Mouse (Mus musculus) midbrain, embryonic 15.5 days (tissue): ENCODE results near the gene Ankdd1b. TPM values are rescaled to one million over a fixed set of nuclear protein-coding genes. Genes with fewer than 3 reads are reported as not detected.
A peak's percentile ranks its signal among the peaks of the same experiment; 100 is the strongest.

ENCODE experiments used
- ATAC-seq: fragments of 200-750 bp; cut with Nextera tagmentation; replicated peaks from 2 replicates; pipeline ENCODE4 v1.8.0; 2017; ENCODE audit warnings: moderate TSS enrichment
- H3K27ac ChIP-seq: fragments of 300-500 bp; sonication (generic); 2 replicates; pipeline ENCODE4 v1.5.1; 2015; ENCODE audit warnings: mild to moderate bottlenecking, inconsistent platforms
- H3K27me3 ChIP-seq: fragments of 300-500 bp; sonication (generic); replicated peaks from 2 replicates; pipeline ENCODE4 v1.6.1; 2015; ENCODE audit warnings: inconsistent platforms
- H3K36me3 ChIP-seq: fragments of 300-500 bp; sonication (generic); replicated peaks from 2 replicates; pipeline ENCODE4 v1.6.1; 2015; ENCODE audit warnings: inconsistent platforms
- H3K4me1 ChIP-seq: fragments of 300-500 bp; sonication (generic); 2 replicates; pipeline ENCODE4 v1.6.1; 2015; ENCODE audit warnings: inconsistent platforms
- H3K4me2 ChIP-seq: fragments of 300-500 bp; sonication (generic); 2 replicates; pipeline ENCODE4 v1.6.1; 2015; ENCODE audit warnings: inconsistent platforms, mild to moderate bottlenecking, moderate library complexity
- H3K4me3 ChIP-seq: fragments of 300-500 bp; sonication (generic); 2 replicates; pipeline ENCODE4 v1.5.1; 2015; ENCODE audit warnings: mild to moderate bottlenecking, inconsistent platforms
- H3K9ac ChIP-seq: fragments of 300-500 bp; sonication (generic); 2 replicates; pipeline ENCODE4 v1.6.1; 2015; ENCODE audit warnings: mild to moderate bottlenecking, inconsistent platforms
- H3K9me3 ChIP-seq: fragments of 300-500 bp; sonication (generic); 2 replicates; pipeline ENCODE4 v1.6.1; 2016; ENCODE audit warnings: inconsistent platforms
- WGBS: fragments of 180-500 bp; shearing (Covaris S2); methylation state at CpG from one replicate; pipeline ENCODE4 v1.1.7; 2015; ENCODE audit warnings: mixed read lengths; 5-methylcytosine and 5-hydroxymethylcytosine counted together
- polyA plus RNA-seq: library from polyadenylated mRNA; unstranded; fragments of >200 nt; fragmentation: Nextera tagmentation; extraction: Ambion mirVana; gene quantifications from 2 replicates; pipeline ENCODE4 v1.2.1, GENCODE M21; 2015

Ankdd1b gene
- polyA plus RNA-seq, 1 experiment from 2014 or later, result not detected

DNA sequence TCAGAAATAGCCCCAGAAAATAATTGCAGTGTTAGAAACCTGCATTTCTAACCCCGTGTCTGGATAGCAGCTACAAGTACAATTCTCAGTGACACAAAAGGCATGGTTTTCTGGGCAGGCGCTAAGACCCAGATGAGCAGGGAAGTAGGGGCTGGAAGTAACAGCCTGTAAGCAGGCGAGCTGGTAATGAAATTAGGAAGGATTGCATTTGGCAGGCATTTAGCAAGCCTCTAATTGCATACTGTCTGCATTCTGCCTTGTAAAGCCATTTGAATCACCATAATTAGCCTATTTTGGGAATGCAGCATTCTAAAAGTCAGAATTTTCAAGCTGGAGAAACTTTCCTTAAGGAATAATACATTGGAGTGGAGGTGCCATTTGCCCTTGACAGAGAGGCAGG, 45.0 kb downstream of the Ankdd1b start:
- Histone ChIP-seq H3K27ac (no peak overlapping the region), H3K9me3 (no peaks in the 10 kb centered on the region), H3K27me3 (no peaks in the 10 kb centered on the region), H3K36me3 (no peaks in the 10 kb centered on the region), H3K9ac (no peak overlapping the region), H3K4me2 (no peak overlapping the region), H3K4me3 (no peak overlapping the region), H3K4me1 (no peaks in the 10 kb centered on the region)
- no peak for ATAC-seq
- 49% methylated on average over 3 of the region's 3 CpGs for WGBS

DNA sequence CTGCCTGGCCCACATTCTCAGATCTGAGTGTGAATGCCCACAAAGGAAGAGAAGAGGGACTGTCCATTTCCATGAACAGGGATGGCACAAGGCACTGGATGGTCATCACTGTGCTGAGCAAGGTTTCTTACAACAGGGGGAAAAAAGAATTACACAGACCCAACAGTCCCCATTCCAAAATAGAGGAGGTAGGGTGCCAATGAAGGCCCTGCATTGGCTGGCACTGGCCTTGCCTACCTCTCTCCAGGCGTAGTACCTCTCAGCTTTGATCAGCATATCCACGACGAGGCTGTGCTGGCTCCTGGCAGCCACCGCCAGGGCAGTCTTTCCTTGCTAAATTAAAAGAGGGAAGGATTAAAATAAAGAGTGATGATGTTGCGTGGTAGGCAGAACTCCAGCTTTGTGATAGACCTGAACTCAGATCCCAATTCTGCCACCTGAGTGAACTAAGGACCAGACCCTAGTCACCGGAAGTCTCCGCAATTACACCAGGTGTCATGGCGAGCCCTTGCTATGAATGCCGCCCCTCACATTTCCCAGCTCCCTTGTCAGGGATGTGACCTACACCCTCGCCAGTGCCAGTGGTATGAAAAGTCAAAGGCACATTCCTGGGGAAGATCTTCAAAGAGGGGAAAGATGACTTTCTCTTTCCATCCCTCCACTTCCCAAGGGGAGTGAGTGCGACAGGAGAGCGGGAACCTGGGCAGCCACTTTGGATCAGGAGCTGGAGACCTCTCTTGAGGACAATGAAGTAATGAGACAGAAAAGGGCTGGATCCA, 46.3 kb downstream of the Ankdd1b start:
- H3K27me3 ChIP-seq, result no peaks in the 10 kb centered on the region
- 90% methylated on average over 12 of the region's 12 CpGs for WGBS
- no peak for ATAC-seq
- no peak overlapping the region for H3K4me2 ChIP-seq
- no peaks in the 10 kb centered on the region for H3K4me1 ChIP-seq
- no peak overlapping the region for H3K9ac ChIP-seq
- no peaks in the 10 kb centered on the region for H3K36me3 ChIP-seq
- H3K9me3 ChIP-seq, result no peaks in the 10 kb centered on the region
- H3K27ac ChIP-seq, result no peak overlapping the region
- H3K4me3 ChIP-seq, result no peak overlapping the region

DNA sequence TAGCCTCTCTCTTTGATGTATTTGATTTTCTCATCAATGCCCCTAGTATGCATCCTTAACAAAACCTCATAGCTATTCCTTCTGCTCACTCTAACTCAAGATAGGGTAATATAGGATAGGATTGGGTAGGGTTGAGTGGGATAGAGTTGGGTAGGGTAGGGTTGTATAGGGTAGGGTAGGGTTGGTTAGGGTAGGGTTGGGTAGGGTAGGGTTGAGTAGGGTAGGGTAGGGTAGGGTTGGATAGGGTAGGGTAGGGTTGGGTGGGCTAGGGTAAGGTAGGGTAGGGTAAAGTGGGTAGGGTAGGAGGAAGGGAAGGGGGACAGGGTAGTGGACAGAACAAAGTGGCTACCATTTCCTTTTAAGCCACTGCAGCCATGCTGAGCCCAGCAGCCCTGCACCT, 49.8 kb downstream of the Ankdd1b start:
- H3K36me3 ChIP-seq, result peaks cover 4% of the 10 kb centered on the region; the same call in 1 of the 2 replicates
- H3K4me2 ChIP-seq, result no peak overlapping the region
- no peak overlapping the region for H3K27ac ChIP-seq
- H3K4me3 ChIP-seq, result no peak overlapping the region
- no peaks in the 10 kb centered on the region for H3K4me1 ChIP-seq
- no peak overlapping the region for H3K9ac ChIP-seq
- no peaks in the 10 kb centered on the region for H3K27me3 ChIP-seq
- 0 out of 2 replicates have a peak, but pooled peaks have one; percentile 37 for ATAC-seq
- H3K9me3 ChIP-seq, result no peaks in the 10 kb centered on the region

DNA sequence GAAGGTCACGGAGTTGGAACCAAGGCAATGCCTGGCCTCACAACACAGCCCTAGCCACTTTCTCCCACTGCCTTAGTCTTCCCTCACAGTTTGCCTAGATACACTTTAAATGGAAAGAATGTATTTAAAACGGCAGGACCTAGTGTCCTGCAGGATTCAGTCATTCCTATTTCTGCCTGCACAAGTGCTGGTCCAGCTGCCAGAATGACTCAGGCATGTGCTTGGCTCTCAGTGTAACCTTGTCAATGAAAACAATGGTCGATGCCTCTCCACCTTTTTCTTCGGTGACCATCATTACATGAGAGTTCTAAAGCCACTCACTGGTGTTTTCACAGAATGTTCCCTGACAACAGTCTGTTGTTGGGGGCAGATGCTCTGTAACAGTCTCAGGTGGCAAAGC, 52.5 kb downstream of the Ankdd1b start:
- Histone ChIP-seq H3K36me3 (peaks cover 18% of the 10 kb centered on the region; the same call in 1 of the 2 replicates), H3K9me3 (no peaks in the 10 kb centered on the region), H3K4me2 (no peak overlapping the region), H3K4me1 (no peaks in the 10 kb centered on the region), H3K9ac (no peak overlapping the region), H3K27ac (no peak overlapping the region), H3K4me3 (no peak overlapping the region), H3K27me3 (no peaks in the 10 kb centered on the region)
- WGBS, result 86% methylated on average over 4 of the region's 4 CpGs
- ATAC-seq, result no peak

DNA sequence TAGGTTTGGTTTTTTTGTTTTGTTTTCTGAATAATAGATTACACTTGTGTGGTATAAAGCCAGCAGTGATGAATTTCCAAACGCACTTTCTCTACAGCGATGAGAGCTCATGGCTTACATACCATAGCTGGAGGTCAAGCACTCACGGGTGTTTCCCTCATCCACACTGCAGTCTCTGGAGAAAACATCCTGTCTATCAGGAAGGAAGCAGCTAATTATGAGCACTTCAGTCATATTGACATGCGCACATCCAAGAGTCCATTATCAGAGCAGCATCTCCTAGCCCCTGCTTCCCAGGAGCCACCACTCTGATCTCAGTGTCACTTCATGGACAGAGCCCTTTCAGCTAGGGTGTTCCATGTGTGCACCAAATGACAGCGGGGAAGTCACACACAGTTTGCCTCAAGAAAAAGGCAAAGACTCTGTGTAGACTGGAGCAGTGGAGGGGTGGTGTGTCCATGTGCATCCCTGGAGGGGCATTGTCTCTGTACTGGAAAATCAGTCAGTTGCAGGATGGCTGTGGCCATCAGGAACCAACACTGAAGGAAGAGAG, 53.7 kb downstream of the Ankdd1b start:
- Histone ChIP-seq H3K4me3 (no peak overlapping the region), H3K36me3 (peaks cover 18% of the 10 kb centered on the region), H3K9me3 (no peaks in the 10 kb centered on the region), H3K9ac (no peak overlapping the region), H3K4me2 (no peak overlapping the region), H3K27me3 (no peaks in the 10 kb centered on the region), H3K27ac (no peak overlapping the region), H3K4me1 (no peaks in the 10 kb centered on the region)
- WGBS, result 89% methylated on average over 5 of the region's 5 CpGs
- no peak for ATAC-seq

DNA sequence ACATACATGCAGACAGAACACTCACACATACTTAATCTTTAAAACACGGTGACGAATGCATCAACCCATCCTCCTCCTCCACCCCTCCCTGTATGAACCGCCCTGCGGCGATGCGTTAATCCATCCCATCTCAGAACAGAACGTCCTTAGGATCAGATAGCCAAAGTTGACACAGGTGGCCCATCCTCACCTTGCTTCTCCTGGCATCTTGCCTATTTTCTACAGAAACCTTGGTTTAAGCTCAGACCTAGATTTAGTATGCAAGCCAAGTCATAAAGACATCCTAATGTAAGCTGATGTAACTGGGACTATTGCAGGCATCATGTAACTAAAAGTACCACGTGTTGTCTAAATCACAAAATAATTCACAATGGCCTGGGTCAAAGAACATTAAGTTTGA, 54.6 kb downstream of the Ankdd1b start:
- Histone ChIP-seq H3K4me3 (no peak overlapping the region), H3K9ac (no peak overlapping the region), H3K4me2 (no peak overlapping the region), H3K4me1 (no peaks in the 10 kb centered on the region), H3K9me3 (no peaks in the 10 kb centered on the region), H3K36me3 (peaks cover 18% of the 10 kb centered on the region), H3K27ac (no peak overlapping the region), H3K27me3 (no peaks in the 10 kb centered on the region)
- WGBS, result 97% methylated on average over 8 of the region's 8 CpGs
- ATAC-seq, result no peak

DNA sequence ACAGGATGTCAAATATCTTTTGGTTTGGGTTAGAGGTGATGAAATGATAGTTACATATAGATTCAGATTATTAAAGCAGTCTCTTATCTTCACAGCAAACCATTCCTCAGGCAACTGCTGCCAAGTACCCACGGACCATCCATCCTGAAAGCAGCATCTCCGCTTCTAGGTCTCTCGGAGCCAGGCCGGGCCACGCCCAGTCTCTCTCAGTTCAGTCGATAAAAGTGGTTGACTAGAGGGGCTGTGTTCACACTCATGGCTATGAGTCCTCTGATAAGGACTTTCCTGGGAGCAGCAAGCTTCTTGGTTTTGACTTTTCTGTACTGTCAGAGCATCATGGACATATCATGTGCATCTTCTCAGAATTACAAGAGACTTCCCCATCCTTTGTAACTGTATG, 56.6 kb downstream of the Ankdd1b start:
- no peak for ATAC-seq
- no peaks in the 10 kb centered on the region for H3K27me3 ChIP-seq
- no peak overlapping the region for H3K4me3 ChIP-seq
- no peak overlapping the region for H3K9ac ChIP-seq
- H3K9me3 ChIP-seq, result no peaks in the 10 kb centered on the region
- no peak overlapping the region for H3K4me2 ChIP-seq
- WGBS, result 92% methylated on average over 6 of the region's 6 CpGs
- H3K4me1 ChIP-seq, result no peaks in the 10 kb centered on the region
- H3K27ac ChIP-seq, result no peak overlapping the region
- peaks cover 28% of the 10 kb centered on the region for H3K36me3 ChIP-seq

DNA sequence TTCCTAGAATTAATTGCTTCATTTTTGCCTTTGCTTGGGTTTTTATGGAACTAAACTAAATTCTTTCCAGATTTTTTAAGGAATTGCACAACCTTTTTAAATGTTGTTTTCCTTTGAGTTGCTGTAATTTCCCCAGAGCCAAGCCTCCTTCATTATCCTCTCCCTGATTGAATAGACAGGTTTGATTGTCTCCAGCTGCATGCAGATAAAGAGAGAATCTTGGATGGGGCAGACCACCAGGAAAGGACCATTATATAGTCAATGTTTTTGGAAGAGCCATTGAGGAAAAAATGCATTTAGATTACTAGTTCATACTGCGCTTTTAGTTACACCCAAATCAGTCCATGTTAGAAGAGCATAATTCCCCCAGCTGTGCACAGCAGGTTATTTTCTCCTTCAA, 62.2 kb downstream of the Ankdd1b start:
- peaks cover 35% of the 10 kb centered on the region for H3K36me3 ChIP-seq
- no peak overlapping the region for H3K9ac ChIP-seq
- no peaks in the 10 kb centered on the region for H3K9me3 ChIP-seq
- 96% methylated on average over 1 of the region's 1 CpGs for WGBS
- no peak overlapping the region for H3K4me3 ChIP-seq
- H3K4me2 ChIP-seq, result no peak overlapping the region
- H3K4me1 ChIP-seq, result no peaks in the 10 kb centered on the region
- no peak overlapping the region for H3K27ac ChIP-seq
- ATAC-seq, result no peak
- no peaks in the 10 kb centered on the region for H3K27me3 ChIP-seq

DNA sequence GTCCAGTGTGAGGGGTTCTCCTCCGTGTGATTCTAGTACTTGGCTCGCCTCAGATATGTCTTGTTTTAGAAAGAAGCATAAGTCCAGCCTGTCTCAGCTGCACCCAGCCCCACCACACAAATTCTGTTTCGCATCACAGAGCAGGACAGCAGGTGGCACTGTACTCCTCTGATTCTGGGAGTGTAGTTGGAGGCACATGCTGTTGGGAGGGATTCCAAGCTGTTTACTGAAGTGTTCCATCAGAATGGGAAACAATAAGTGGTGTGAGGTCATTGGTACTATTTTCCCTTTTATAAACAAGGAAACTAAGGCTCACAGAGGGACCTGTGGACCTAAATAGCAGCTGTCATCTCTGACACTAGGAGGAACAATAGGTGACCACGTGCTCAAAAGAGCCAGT, 64.0 kb downstream of the Ankdd1b start:
- Histone ChIP-seq H3K4me3 (no peak overlapping the region), H3K36me3 (peaks cover 38% of the 10 kb centered on the region; the same call in 1 of the 2 replicates), H3K4me1 (no peaks in the 10 kb centered on the region), H3K27ac (no peak overlapping the region), H3K9me3 (no peaks in the 10 kb centered on the region), H3K27me3 (no peaks in the 10 kb centered on the region), H3K9ac (no peak overlapping the region), H3K4me2 (no peak overlapping the region)
- ATAC-seq, result peak; percentile 50; the same call in 1 of the 2 replicates
- WGBS, result 70% methylated on average over 4 of the region's 4 CpGs

DNA sequence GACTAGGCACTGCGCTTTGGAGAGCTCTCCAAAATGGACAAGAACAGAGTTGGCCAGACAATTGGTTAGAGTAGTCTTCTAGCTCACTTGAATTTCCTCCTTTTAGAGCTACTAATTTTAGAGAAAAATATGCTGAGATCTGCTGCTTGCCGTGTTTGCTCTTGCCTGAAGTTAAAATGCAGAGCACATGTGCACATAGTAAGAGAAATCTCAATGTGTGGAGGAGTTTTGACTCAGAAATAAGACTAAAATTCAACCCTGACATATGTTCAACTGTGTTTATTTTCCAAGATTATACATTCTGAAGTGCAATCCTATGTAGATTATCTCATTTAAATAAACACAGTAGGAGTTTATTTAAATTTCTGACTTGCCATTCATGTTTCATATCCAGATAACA, 65.5 kb downstream of the Ankdd1b start:
- Histone ChIP-seq H3K36me3 (peaks cover 38% of the 10 kb centered on the region), H3K27me3 (no peaks in the 10 kb centered on the region), H3K4me1 (no peaks in the 10 kb centered on the region), H3K4me3 (no peak overlapping the region), H3K4me2 (no peak overlapping the region), H3K9me3 (no peaks in the 10 kb centered on the region), H3K9ac (no peak overlapping the region), H3K27ac (no peak overlapping the region)
- 96% methylated on average over 2 of the region's 2 CpGs for WGBS
- no peak for ATAC-seq

DNA sequence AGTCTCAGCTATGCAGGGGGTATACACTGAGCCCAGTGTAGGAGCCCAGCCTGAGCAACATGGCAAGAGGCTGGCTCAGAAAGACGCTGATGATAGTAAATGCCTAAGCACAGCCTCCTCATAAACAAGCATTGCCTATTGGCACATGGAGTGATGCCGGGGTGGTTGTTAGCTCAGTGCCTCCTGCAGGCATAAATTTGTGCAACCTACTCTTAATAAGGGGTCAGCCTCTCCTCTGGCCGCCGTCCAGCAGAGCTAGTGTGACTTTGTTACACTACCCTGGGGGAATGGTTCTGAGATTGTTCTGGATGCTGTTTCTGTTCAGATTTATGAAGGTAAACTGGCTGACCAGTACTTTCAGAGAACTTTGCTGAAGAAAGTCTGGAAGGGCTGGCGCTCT, 69.7 kb downstream of the Ankdd1b start:
- H3K27ac ChIP-seq, result no peak overlapping the region
- no peak overlapping the region for H3K4me3 ChIP-seq
- ATAC-seq, result no peak
- no peaks in the 10 kb centered on the region for H3K4me1 ChIP-seq
- 96% methylated on average over 5 of the region's 5 CpGs for WGBS
- H3K36me3 ChIP-seq, result peaks cover 65% of the 10 kb centered on the region
- no peak overlapping the region for H3K4me2 ChIP-seq
- H3K9me3 ChIP-seq, result no peaks in the 10 kb centered on the region
- no peaks in the 10 kb centered on the region for H3K27me3 ChIP-seq
- no peak overlapping the region for H3K9ac ChIP-seq

DNA sequence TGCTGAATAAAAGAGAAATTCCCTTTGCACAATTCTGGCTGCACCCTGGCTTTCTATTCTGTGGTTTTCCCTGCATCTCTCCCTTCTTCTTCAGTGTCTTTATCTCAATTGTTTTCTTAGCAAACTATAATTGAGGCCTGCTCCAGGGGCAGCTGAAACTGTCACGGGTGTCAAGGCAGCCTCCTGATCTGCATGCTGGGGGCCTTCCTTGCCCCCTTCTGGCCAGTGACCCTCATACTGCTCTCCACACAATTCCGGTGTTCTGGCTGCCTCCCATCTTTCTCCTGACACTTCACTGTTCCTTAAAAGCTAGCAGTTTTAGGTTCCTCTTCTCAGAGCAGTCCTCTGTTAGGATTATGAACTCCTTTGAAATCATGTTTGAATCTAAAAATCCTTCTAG, 81.7 kb downstream of the Ankdd1b start:
- Histone ChIP-seq H3K36me3 (peaks cover 28% of the 10 kb centered on the region), H3K9me3 (no peaks in the 10 kb centered on the region), H3K27ac (no peak overlapping the region), H3K4me3 (peak overlapping the region; percentile 75), H3K4me1 (peaks cover 13% of the 10 kb centered on the region), H3K4me2 (peak overlapping the region; percentile 63), H3K27me3 (no peaks in the 10 kb centered on the region), H3K9ac (peak overlapping the region; percentile 66; the same call in 1 of the 2 replicates)
- no peak for ATAC-seq
- 17% methylated on average over 2 of the region's 2 CpGs for WGBS
